Mouse (Mus musculus): ENCODE measurements at regions not wholly inside any gene's neighbourhood (a gene's known extent, or its start where the extent isn't known, plus 50 kb on each side); places are given as distances from the start of the nearest gene placed in this dataset.

GRCm38 (mm10) chr5:133922181-133922580 lies 177.3 kb upstream of the Castor2 start:
- no peak overlapping the region for H3K4me3 ChIP-seq (ENCODE audit: low read length)
- DNase-seq (ENCODE audit: low spot score) (no peak), ATAC-seq (no peak)
- H3K4me1 ChIP-seq (ENCODE audit: insufficient read depth, low read length) = 0 out of 2 replicates have a peak, but pooled peaks cover 11% of the 10 kb centered on the region
- H3K9me3 ChIP-seq (ENCODE audit: low read length) = no peaks in the 10 kb centered on the region
- TF ChIP-seq CTCF (IDR thresholded peaks at IDR 0.05; ENCODE audit: low read depth) = no peak
- no peak overlapping the region for H3K4me2 ChIP-seq (ENCODE audit: low read depth, low read length)
- no peak overlapping the region for H3K27ac ChIP-seq
- no peaks in the 10 kb centered on the region for H3K36me3 ChIP-seq (ENCODE audit: insufficient read depth, low read length)
- 75% methylated on average over 1 of the region's 1 CpGs for WGBS
- no peak overlapping the region for H3K9ac ChIP-seq (replicated peaks; ENCODE audit: low read length)
- H3K27me3 ChIP-seq (ENCODE audit: insufficient read depth, low read length) = no peaks in the 10 kb centered on the region

- Histone ChIP-seq H3K27me3 (ENCODE audit: insufficient read depth, low read length) (no peaks in the 10 kb centered on the region), H3K27ac (no peak overlapping the region), H3K9ac (replicated peaks; ENCODE audit: low read length) (no peak overlapping the region), H3K4me2 (ENCODE audit: low read depth, low read length) (no peak overlapping the region), H3K4me1 (ENCODE audit: insufficient read depth, low read length) (no peaks in the 10 kb centered on the region), H3K36me3 (ENCODE audit: insufficient read depth, low read length) (no peaks in the 10 kb centered on the region), H3K4me3 (ENCODE audit: low read length) (no peak overlapping the region), H3K9me3 (ENCODE audit: low read length) (no peaks in the 10 kb centered on the region)
- TF ChIP-seq CTCF (IDR thresholded peaks at IDR 0.05; ENCODE audit: low read depth) = peak; percentile 34; the same call in 1 of the 2 replicates
- ATAC-seq (no peak), DNase-seq (ENCODE audit: low spot score) (peak; percentile 5)
Measured at GRCm38 (mm10) chr5:133915734-133916550, 183.6 kb upstream of the Castor2 start.

DNA sequence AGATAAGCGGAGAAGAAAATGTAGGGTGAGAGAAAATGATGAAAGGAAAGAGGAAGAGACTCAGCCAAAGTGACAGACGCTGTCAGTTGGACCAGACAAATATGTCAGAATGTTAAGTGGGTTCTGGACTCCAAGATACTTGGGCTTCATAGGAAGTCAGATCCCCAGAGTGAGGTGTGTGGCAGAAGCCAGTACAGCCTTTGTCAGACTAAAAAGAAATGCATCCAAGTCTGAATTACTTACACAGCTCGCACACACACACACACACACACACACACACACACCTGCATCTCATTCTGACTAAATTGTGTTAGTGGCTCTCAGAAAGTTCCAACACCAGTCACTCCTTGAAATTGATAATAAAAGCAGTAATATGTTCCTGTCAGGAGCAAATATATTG lies 192.1 kb upstream of the Castor2 start:
- 80% methylated on average over 3 of the region's 3 CpGs for WGBS
- H3K9me3 ChIP-seq (ENCODE audit: low read length) = no peaks in the 10 kb centered on the region
- no peak overlapping the region for H3K27ac ChIP-seq
- no peak for TF ChIP-seq CTCF (IDR thresholded peaks at IDR 0.05; ENCODE audit: low read depth)
- H3K9ac ChIP-seq (replicated peaks; ENCODE audit: low read length) = no peak overlapping the region
- H3K36me3 ChIP-seq (ENCODE audit: insufficient read depth, low read length) = no peaks in the 10 kb centered on the region
- H3K27me3 ChIP-seq (ENCODE audit: insufficient read depth, low read length) = no peaks in the 10 kb centered on the region
- H3K4me1 ChIP-seq (ENCODE audit: insufficient read depth, low read length) = no peaks in the 10 kb centered on the region
- DNase-seq (ENCODE audit: low spot score) = no peak
- no peak overlapping the region for H3K4me2 ChIP-seq (ENCODE audit: low read depth, low read length)
- no peak for ATAC-seq
- no peak overlapping the region for H3K4me3 ChIP-seq (ENCODE audit: low read length)

DNA sequence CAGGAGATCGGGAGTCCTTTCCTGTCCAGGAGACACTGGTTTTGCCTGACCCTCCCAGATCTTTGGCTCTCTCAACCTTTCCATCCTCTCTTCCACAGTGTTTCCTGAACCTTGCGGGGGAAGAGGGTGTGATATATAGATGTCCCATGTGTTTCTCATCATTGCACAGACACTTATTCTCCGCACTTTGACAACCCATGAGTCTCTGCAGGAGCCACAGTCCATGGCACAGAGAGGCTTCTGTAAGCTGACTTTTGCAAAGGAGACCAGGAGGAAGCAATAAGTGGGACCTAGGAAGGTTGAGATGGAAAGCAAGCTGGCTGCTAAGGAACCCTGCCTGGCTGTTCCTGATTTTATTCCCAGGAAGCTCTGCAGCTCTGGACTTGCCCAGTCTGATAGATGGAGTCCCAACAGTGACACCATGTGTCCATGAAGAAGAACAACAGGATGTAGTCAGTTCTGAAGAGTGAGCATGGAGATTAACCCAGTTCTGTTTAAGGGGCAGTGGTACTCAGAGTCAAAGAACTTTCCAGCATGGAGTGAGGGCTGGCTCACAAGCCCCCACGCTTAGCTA lies 201.4 kb upstream of the Castor2 start:
- DNase-seq (ENCODE audit: low spot score) (peak; percentile 78), ATAC-seq (no peak)
- Histone ChIP-seq H3K4me3 (ENCODE audit: low read length) (no peak overlapping the region), H3K36me3 (ENCODE audit: insufficient read depth, low read length) (no peaks in the 10 kb centered on the region), H3K9me3 (ENCODE audit: low read length) (no peaks in the 10 kb centered on the region), H3K4me1 (ENCODE audit: insufficient read depth, low read length) (no peaks in the 10 kb centered on the region), H3K9ac (replicated peaks; ENCODE audit: low read length) (no peak overlapping the region), H3K27me3 (ENCODE audit: insufficient read depth, low read length) (no peaks in the 10 kb centered on the region), H3K27ac (no peak overlapping the region), H3K4me2 (ENCODE audit: low read depth, low read length) (no peak overlapping the region)
- WGBS = 71% methylated on average over 4 of the region's 4 CpGs
- TF ChIP-seq CTCF (IDR thresholded peaks at IDR 0.05; ENCODE audit: low read depth) = peak; percentile 78

DNA sequence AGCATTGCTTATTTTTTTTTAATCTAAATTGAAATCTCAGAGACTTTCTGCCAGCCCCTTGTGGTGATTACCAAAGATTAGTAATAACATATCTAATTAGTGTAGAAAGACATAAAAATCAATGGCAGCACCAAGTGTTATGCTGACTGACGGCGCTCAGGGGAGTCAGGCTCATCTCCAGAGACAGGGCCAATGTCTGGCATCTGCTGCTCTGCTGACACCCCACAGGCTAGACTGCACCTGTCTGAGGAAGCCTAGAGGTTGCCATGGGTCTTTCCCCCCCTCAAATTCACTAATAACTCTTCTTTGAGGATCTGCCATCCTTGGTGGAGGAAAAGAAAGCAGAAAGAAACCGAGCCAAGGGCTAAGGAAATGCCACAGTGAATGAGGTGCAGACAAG lies 208.8 kb upstream of the Castor2 start:
- Histone ChIP-seq H3K27ac (no peak overlapping the region), H3K9ac (replicated peaks; ENCODE audit: low read length) (no peak overlapping the region), H3K4me1 (ENCODE audit: insufficient read depth, low read length) (no peaks in the 10 kb centered on the region), H3K27me3 (ENCODE audit: insufficient read depth, low read length) (no peaks in the 10 kb centered on the region), H3K4me2 (ENCODE audit: low read depth, low read length) (no peak overlapping the region), H3K9me3 (ENCODE audit: low read length) (no peaks in the 10 kb centered on the region), H3K4me3 (ENCODE audit: low read length) (no peak overlapping the region), H3K36me3 (ENCODE audit: insufficient read depth, low read length) (no peaks in the 10 kb centered on the region)
- DNase-seq (ENCODE audit: low spot score) (no peak), ATAC-seq (no peak)
- 57% methylated on average over 3 of the region's 3 CpGs for WGBS
- no peak for TF ChIP-seq CTCF (IDR thresholded peaks at IDR 0.05; ENCODE audit: low read depth)

GRCm38 (mm10) chr5:133889841-133890240 lies 209.7 kb upstream of the Castor2 start:
- ATAC-seq (peak; percentile 84), DNase-seq (ENCODE audit: low spot score) (peak; percentile 91)
- Histone ChIP-seq H3K4me1 (ENCODE audit: insufficient read depth, low read length) (peaks cover 4% of the 10 kb centered on the region; the same call in 1 of the 2 replicates), H3K4me2 (ENCODE audit: low read depth, low read length) (peak overlapping the region; percentile 34; the same call in 1 of the 2 replicates), H3K27ac (peak overlapping the region; percentile 26; the same call in 1 of the 2 replicates), H3K36me3 (ENCODE audit: insufficient read depth, low read length) (no peaks in the 10 kb centered on the region), H3K4me3 (ENCODE audit: low read length) (no peak overlapping the region), H3K27me3 (ENCODE audit: insufficient read depth, low read length) (no peaks in the 10 kb centered on the region), H3K9me3 (ENCODE audit: low read length) (no peaks in the 10 kb centered on the region), H3K9ac (replicated peaks; ENCODE audit: low read length) (no peak overlapping the region)
- no peak for TF ChIP-seq CTCF (IDR thresholded peaks at IDR 0.05; ENCODE audit: low read depth)
- WGBS = 39% methylated on average over 8 of the region's 8 CpGs

DNA sequence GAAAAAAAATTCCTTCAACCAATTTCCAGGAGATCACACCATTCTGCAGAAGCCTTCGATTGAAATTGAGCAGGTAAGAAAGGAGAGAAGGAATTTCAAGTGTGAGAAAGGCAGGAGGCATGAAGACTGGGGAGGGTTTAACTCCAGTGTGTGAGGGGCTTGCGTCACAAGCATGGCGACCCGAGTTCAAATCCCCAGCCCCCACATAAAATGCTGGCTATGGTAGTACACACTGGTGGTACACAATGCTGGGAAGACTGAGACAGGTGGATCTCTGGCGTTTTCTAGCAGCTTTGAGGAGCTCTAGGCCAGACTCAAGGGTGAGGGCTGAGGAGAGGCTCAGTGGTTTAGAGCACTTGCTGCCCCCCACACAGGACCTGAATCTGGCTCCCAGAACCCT lies 214.0 kb upstream of the Castor2 start:
- H3K9me3 ChIP-seq (ENCODE audit: low read length) = no peaks in the 10 kb centered on the region
- peaks cover 7% of the 10 kb centered on the region for H3K4me1 ChIP-seq (ENCODE audit: insufficient read depth, low read length)
- DNase-seq (ENCODE audit: low spot score) (no peak), ATAC-seq (no peak)
- no peak overlapping the region for H3K9ac ChIP-seq (replicated peaks; ENCODE audit: low read length)
- WGBS = 63% methylated on average over 5 of the region's 5 CpGs
- H3K27ac ChIP-seq = no peak overlapping the region
- no peak for TF ChIP-seq CTCF (IDR thresholded peaks at IDR 0.05; ENCODE audit: low read depth)
- no peaks in the 10 kb centered on the region for H3K36me3 ChIP-seq (ENCODE audit: insufficient read depth, low read length)
- H3K4me2 ChIP-seq (ENCODE audit: low read depth, low read length) = no peak overlapping the region
- no peaks in the 10 kb centered on the region for H3K27me3 ChIP-seq (ENCODE audit: insufficient read depth, low read length)
- no peak overlapping the region for H3K4me3 ChIP-seq (ENCODE audit: low read length)
